Mouse (Mus musculus) erythroid progenitor cell, adult 5-6 weeks (primary cell): ENCODE measurements around the gene Gadd45g. TPM values are rescaled to one million over a fixed set of nuclear protein-coding genes. Genes with fewer than 3 reads are reported as not detected.
"Not testable (repeated sequence)": the region's sequence is repeated elsewhere in the genome, so short reads cannot be mapped to it uniquely, and the experiment has no call there.

Experiments
- ATAC-seq: replicated peaks from 2 replicates; pipeline ENCODE4 v1.8.0; 2016; ENCODE audit warnings: moderate number of reproducible peaks, mild to moderate bottlenecking, moderate TSS enrichment, inconsistent platforms; ENCODE audit not compliant: poor library complexity, low FRiP score, severe bottlenecking
- total RNA-seq, 2 experiments: library from RNA; stranded (forward) in 1 of 2; stranded (reverse) in 1 of 2; fragments of 150-400 nt in 1 of 2; fragments of 186-747, 209-891 nt in 1 of 2; gene quantifications; 2 replicates each; pipeline versions ENCODE4 v1.2.3 to v1.2.4; 2015 to 2017; ENCODE audit warnings: low replicate concordance in 2 of 2

Gene Gadd45g
- total RNA-seq, 2 experiments from 2014 or later = not detected

GRCm38 (mm10) chr13:51832491-51832890 is 14.0 kb upstream of the Gadd45g start:
- no peak for ATAC-seq

GRCm38 (mm10) chr13:51833611-51834010 is 12.9 kb upstream of the Gadd45g start:
- no peak for ATAC-seq

GRCm38 (mm10) chr13:51834024-51834423 is 12.5 kb upstream of the Gadd45g start:
- ATAC-seq = not testable (repeated sequence)

- ATAC-seq = no peak
These were observed 12.0 kb upstream of the Gadd45g start for GRCm38 (mm10) chr13:51834520-51834919.

DNA sequence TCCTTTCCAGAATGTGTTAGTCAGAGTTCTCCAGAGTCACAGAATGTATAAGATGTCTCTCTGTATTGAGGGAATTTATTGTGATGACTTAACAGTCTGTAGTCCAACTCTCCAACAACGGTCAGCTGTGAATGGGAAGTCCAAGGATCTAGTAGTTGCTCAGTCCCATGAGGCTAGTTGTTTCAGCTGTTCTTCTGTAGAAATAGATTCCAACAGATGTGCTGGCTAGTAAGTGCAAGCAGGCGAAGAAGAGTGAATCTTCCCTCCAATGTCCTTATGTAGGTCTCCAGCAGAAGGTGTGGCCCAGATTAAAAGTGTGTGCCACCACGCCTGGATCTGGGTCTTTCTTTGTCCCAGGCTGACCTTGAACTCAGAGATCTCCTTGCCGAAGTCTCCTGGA is 11.3 kb upstream of the Gadd45g start:
- ATAC-seq = not testable (repeated sequence)

GRCm38 (mm10) chr13:51837402-51837801 is 9.1 kb upstream of the Gadd45g start:
- ATAC-seq = no peak

DNA sequence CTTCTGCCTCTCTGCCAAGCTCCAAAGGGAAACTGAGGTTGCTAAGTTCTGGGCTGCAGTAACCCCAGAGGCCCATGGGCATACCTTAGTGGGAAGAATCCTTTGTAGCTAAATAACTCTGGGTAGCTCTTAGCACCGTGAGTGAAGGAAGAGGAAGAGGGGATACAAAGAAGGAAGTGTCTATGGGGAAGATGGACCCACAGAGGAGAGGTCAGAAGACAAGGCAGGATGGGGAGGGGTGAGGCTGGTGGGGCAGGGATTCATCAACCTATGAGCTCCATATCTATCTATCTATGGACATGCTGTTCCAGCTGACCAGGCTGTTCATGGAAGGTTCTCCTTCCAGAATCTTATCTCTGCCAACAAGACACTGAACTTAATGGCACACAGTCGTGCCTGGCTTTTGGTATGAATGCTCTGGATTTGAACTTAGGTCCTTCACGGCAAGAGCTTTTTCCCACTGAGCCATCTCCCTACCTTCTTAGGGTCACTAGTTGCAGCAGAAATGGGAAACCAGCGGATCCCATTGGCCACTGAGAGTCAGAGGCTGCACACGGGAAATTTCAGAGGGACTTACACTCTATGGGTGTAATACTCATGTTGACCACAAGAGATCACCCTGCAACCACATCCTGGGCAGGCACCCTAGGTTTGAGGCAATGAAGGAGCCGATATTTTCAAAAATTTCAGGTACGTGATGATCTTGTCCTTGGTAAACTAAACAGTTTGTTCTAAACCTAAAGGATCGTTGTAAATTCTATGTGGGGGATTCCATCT is 7.0 kb upstream of the Gadd45g start:
- ATAC-seq = peak; percentile 71

DNA sequence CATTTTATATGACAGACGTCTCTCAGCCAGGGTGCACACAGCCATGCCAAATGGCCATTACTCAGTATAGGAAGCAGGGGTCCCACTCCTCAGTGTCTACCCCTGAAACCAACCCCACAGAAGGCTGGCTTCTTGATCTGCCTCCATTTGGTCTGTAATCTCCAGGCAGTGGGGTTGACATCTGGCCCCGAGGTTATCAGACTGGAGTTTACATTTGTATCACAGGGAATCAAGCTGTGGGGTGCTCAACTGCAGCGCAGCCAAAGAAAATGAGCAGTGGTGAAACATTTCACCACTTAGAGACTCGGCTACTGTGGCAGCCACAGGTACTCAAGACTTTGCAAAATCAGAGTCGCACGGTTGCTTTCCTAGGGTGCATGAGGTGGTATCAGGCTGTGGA is 5.8 kb upstream of the Gadd45g start:
- no peak for ATAC-seq

DNA sequence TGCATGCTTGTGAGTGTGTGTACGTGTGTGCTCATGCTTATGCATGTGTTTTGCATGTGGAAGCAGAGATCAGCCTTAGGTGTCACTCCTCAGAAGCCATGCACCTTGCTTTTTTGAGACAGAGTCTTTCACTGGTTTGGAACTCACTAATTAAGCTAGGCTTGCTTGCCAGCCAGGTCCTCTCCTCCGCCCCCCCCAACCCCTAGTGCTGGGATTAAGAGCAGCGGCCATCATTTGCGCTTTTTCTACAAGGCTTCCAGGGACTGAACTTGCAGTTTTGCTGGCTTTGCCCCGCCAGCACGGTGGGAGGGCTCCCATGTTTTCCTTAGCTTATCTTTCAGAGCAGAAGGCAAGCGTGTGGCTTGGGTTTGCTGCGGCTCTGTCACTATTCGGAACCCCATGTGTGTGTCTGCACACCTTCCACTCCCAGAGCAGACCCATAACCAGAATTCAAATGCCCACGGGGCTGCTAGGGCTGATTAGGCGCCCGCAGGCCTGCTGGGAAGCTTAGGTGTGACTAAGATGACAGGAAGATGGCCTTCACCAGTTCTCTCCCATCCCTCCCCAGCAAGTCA is 4.8 kb upstream of the Gadd45g start:
- 0 out of 2 replicates have a peak, but pooled peaks have one; percentile 31 for ATAC-seq

DNA sequence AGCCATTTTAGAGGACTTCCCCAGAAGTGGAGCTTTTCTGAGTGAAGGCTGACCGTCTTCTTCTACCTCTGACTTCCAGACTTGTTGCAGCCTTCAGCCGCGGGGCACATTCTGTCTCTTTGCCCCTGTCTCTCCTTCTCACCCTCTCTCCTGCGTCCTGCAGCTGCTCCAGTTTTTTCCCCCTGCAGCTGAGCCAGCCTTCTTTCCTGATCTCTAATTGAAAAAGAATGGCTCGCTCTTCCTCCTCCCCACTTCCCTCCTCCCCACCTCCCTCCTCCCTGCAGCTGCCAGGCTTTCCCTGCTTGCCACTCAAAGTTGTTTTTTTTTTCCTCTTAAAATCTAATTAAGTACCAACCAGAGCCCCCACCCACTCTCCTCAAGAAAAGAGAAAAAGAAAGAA is 4.3 kb upstream of the Gadd45g start:
- ATAC-seq = no peak

GRCm38 (mm10) chr13:51842773-51843172 is 3.7 kb upstream of the Gadd45g start:
- no peak for ATAC-seq

GRCm38 (mm10) chr13:51843298-51843697 is 3.2 kb upstream of the Gadd45g start:
- no peak for ATAC-seq

DNA sequence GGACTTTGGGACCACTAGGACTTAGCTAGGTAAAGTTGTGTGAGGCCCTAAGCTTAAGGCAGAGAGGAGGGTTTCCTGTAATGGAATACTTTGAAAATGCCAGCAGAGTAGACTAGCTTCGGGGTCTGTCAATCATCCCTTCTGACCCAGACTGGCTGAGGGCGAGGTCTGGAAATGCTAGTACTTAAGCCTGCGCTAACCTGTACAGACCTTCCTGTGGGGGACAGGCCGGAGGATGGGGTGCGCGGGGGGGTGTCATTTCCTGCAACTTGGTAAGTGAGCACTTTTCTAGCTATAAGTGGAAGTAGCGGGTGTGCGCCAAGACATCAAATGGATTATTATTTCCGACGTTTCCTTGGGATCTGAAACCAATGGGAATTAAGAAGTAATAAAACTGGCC is 2.4 kb upstream of the Gadd45g start:
- no peak for ATAC-seq

DNA sequence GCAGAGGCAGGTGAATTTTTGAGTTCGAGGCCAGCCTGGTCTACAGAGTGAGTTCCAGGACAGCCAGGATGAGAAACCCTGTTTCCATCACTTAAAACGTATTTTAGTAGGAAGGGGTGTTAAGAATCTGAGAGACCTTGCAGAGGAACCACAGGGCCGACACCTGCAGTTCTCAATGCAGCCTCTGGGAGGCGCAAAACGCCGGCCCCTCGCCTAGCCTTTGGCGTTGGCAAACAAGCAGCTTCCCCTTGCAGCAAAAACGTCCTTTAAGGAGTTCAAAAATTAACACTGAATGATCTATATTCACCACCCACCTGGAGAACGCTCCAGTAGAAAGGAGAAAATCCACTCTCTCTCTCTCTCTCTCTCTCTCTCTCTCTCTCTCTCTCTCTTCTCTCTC is 1.8 kb upstream of the Gadd45g start:
- ATAC-seq = no peak

DNA sequence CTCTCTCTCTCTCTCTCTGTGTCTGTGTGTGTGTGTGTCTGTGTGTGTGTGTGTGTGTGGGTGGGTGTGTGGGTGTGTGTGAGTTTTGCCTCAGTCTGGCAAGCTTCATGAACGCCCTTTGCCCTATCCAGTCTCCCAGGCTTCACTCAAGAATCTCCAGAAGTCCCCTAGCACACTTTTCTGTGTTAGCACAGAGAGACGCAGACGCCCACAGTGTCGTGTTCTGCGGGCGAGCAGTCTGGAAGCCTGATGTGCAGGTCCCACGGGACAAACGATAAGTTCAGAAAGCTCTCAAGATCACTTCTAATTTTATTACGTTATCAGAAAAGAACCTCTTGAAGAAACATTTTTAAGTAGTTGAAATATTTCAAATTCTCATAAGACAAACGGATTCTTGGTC is 1.4 kb upstream of the Gadd45g start:
- no peak for ATAC-seq

DNA sequence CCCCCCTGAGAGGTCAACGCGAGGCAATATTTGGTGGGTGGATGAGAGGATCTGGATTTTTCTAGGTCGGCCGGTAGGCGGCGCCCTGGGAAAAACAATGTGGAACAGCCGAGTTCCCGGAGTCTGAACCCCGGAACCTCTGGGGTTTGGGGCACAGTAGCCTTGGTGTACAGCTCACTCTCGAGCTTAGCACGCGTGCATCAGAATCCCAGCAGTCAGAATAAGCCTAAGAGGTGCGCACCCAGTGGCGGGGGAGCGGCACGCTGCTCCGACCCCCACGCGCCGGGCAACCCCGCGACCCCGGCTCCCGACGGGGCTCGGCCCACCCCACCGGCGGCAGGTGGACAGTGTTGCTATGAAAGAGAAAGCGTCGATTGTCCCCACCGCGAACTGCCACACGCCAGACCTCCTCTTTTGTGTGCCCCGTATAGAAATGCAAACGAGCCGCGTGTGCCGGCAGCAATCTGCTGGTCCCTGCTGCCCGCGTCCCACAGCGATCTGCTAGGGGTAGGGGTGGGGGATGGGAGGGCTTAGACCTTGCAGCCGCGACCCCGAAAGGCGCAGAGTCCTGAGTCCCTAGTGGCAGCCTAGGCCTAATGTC is 787 bp upstream of the Gadd45g start:
- ATAC-seq = peak; percentile 10; the same call in 1 of the 2 replicates

DNA sequence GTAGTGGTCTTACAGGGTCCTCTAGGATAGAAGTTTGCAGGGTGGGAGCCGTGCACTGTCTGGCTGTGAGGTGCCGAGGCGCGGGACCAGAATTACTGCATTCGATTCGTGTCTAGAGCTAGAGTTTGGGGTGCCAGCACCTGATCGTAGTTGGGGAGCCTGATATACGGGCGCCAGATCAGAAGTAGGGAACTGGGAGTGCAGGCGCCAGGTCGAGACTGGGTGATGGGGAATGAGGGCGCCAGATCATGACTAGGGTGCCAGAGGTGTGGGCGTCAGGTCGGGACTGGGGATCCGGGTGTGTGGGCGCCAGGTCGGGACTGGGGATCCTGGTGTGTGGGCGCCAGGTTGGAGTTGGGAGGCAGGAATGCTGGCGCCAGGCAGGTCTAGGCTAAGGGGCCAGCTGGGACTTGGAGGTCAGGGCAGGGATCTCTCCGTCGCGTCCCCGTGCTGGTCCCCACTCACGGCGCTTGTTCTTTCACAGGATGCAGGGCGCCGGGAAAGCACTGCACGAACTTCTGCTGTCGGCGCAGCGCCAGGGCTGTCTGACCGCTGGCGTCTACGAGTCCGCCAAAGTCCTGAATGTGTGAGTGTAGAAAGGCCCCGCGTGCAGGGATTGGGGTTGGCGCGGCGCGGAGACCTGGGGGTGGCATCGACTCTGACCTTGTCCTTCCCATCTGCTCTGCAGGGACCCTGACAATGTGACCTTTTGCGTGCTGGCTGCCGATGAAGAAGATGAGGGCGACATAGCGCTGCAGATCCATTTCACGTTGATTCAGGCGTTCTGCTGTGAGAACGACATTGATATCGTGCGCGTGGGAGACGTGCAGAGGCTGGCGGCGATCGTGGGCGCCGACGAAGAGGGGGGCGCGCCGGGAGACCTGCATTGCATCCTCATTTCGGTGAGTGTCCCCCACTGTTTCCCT is 653 bp downstream of the Gadd45g start:
- ATAC-seq = 0 out of 2 replicates have a peak, but pooled peaks have one; percentile 13

GRCm38 (mm10) chr13:51847979-51848480 is 1.6 kb downstream of the Gadd45g start:
- peak; percentile 67 for ATAC-seq

DNA sequence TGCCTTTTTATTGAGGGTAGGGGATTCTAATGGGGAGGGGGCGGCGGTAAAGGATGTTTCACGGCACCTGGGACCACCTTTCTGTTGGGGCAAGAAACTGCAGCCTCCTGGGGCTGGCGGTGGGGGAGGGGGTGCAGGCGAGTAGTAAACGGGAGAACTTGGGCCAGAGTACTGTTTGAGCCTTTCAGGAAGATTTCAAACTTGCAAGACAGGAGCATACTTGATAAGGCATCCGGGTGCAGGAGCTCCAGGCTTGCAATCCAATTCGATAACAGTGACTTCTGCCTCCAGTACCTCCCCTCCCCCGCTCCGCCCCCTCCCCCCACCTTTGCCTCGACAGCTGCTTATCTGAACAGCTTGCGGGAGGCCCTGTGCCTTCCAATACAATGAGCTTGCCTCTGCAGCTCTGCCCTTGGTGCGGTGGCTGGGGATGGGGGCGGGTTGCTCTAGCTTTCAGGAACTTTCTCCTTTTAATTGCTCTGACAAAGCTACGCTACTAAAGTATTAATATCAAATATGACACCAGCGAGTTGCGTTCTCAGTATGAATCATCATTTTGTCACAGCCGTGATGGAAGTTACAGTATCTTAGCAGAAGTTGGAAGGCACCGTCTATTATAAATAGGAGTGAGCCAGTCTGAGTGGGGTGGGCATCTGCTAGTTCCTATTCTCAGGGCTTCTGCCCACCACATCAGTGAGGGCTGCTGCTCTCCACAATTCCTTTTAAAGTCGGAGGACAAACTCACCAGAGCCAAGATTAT is 2.2 kb downstream of the Gadd45g start:
- ATAC-seq = peak; percentile 39
